Mouse (Mus musculus) limb, embryonic 12.5 days (tissue): ENCODE measurements around the gene Kif14. TPM values are rescaled to one million over a fixed set of nuclear protein-coding genes. Genes with fewer than 3 reads are reported as not detected.

Source experiments
- ATAC-seq: fragments of 200-750 bp; cut with Nextera tagmentation; 2 replicates; pipeline ENCODE4 v1.8.0; 2017; ENCODE audit warnings: low read depth, moderate TSS enrichment; ENCODE audit not compliant: insufficient number of reproducible peaks, insufficient read depth, low FRiP score, low TSS enrichment
- H3K27ac ChIP-seq: fragments of 300-500 bp; sonication (generic); 2 replicates; pipeline ENCODE4 v1.5.1; 2016; ENCODE audit warnings: mild to moderate bottlenecking, moderate library complexity
- H3K27me3 ChIP-seq: fragments of 300-500 bp; sonication (generic); 2 replicates; pipeline ENCODE4 v1.6.1; 2016; ENCODE audit warnings: mild to moderate bottlenecking, moderate library complexity
- H3K36me3 ChIP-seq: fragments of 300-500 bp; sonication (generic); 2 replicates; pipeline ENCODE4 v1.6.1; 2016; ENCODE audit warnings: mild to moderate bottlenecking, moderate library complexity
- H3K4me1 ChIP-seq: fragments of 300-500 bp; sonication (generic); replicated peaks from 2 replicates; pipeline ENCODE4 v1.6.1; 2016
- H3K4me2 ChIP-seq: fragments of 300-500 bp; sonication (generic); 2 replicates; pipeline ENCODE4 v1.6.1; 2016; ENCODE audit warnings: mild to moderate bottlenecking, moderate library complexity
- H3K4me3 ChIP-seq: fragments of 300-500 bp; sonication (generic); replicated peaks from 2 replicates; pipeline ENCODE4 v1.5.1; 2016; ENCODE audit warnings: mild to moderate bottlenecking
- H3K9ac ChIP-seq: fragments of 300-500 bp; sonication (generic); replicated peaks from 2 replicates; pipeline ENCODE4 v1.6.1; 2016; ENCODE audit warnings: mild to moderate bottlenecking, moderate library complexity
- H3K9me3 ChIP-seq: fragments of 300-500 bp; sonication (generic); 2 replicates; pipeline ENCODE4 v1.6.1; 2016; ENCODE audit warnings: mild to moderate bottlenecking, moderate library complexity
- WGBS: fragments of 180-500 bp; shearing (Covaris S2); methylation state at CpG from one replicate; pipeline ENCODE4 v1.1.7; 2016; 5-methylcytosine and 5-hydroxymethylcytosine counted together
- polyA plus RNA-seq: library from polyadenylated mRNA; unstranded; fragments of >200 nt; fragmentation: Nextera tagmentation; extraction: Ambion mirVana; gene quantifications from 2 replicates; pipeline ENCODE4 v1.2.1, GENCODE M21; 2016

Kif14 gene
- polyA plus RNA-seq, 1 experiment from 2014 or later, result 8.8 TPM

GRCm38 (mm10) chr1:136449541-136449940 is 16.6 kb upstream of the Kif14 start:
- H3K27me3 ChIP-seq, result no peaks in the 10 kb centered on the region
- H3K4me3 ChIP-seq, result no peak overlapping the region
- no peak overlapping the region for H3K9ac ChIP-seq
- no peaks in the 10 kb centered on the region for H3K36me3 ChIP-seq
- ATAC-seq, result no peak
- WGBS, result 91% methylated on average over 6 of the region's 6 CpGs
- H3K9me3 ChIP-seq, result no peaks in the 10 kb centered on the region
- no peak overlapping the region for H3K4me2 ChIP-seq
- H3K4me1 ChIP-seq, result no peaks in the 10 kb centered on the region
- no peak overlapping the region for H3K27ac ChIP-seq

DNA sequence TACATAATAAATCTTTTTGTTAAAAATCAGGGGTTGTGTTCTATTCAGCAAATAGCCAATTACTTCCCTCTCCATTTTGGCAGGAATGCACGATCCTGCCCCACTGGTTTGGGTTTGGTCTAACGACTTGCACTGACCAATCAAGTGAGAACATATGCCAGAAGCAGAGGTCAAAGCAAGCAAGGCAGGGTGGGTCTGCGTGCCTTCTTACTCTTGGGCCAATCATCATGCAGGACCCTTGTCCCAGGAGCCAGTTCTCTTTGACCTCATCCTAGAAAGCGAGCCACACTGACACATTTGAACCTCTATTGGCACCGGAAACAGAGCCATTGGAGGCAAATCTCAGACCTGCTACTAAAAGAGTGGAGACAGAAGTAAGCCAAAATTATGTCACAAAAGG is 15.9 kb upstream of the Kif14 start:
- WGBS, result 69% methylated on average over 5 of the region's 5 CpGs
- no peak overlapping the region for H3K27ac ChIP-seq
- H3K36me3 ChIP-seq, result no peaks in the 10 kb centered on the region
- H3K27me3 ChIP-seq, result no peaks in the 10 kb centered on the region
- no peak overlapping the region for H3K9ac ChIP-seq
- H3K4me3 ChIP-seq, result no peak overlapping the region
- H3K9me3 ChIP-seq, result no peaks in the 10 kb centered on the region
- no peak overlapping the region for H3K4me2 ChIP-seq
- ATAC-seq, result no peak
- no peaks in the 10 kb centered on the region for H3K4me1 ChIP-seq

GRCm38 (mm10) chr1:136452421-136452820 is 13.7 kb upstream of the Kif14 start:
- Histone ChIP-seq H3K4me3 (no peak overlapping the region), H3K4me2 (no peak overlapping the region), H3K27me3 (no peaks in the 10 kb centered on the region), H3K4me1 (peaks cover 4% of the 10 kb centered on the region; the same call in 1 of the 2 replicates), H3K36me3 (no peaks in the 10 kb centered on the region), H3K27ac (no peak overlapping the region), H3K9me3 (no peaks in the 10 kb centered on the region), H3K9ac (no peak overlapping the region)
- ATAC-seq, result no peak
- 73% methylated on average over 5 of the region's 5 CpGs for WGBS

DNA sequence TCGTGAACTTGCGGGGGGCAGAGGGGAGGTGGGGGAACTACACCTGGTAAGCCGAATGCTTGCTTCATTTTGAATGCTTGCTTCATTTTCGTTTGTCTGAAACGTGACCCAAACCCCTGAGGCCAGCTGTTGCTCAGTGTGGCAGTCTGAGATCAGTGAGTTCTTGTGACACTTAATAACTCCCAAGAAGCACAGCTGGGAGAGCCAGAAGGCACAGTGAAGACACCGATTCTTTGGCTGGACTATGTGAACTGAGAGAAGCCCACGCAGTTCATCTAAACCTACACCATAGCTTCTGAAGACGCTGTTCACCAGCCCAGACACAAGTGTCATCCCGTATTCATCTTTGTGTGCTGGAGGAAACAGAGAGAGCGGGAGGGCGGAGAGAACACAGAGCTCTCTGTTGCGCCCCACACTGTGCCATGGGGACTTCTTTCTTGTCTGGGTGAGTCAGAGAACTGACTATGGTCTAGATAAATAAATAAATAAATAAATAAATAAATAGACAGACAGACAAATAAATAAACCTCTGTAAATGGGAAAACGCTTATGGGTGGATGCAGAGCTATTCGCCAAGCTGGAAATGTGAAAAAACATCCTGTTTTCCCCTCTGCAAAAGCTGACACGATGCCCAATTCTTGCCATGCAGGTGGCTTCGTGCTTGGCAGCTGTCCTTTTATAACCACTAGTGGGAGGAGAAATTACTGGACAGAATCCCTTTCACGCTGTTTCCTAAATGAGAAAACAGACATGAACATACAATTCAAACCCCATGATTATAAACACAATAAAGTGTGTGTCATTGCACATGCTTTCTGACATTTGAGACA is 10.2 kb upstream of the Kif14 start:
- no peak overlapping the region for H3K27ac ChIP-seq
- H3K27me3 ChIP-seq, result no peaks in the 10 kb centered on the region
- 68% methylated on average over 17 of the region's 17 CpGs for WGBS
- H3K4me3 ChIP-seq, result no peak overlapping the region
- H3K9me3 ChIP-seq, result no peaks in the 10 kb centered on the region
- peaks cover 4% of the 10 kb centered on the region; the same call in 1 of the 2 replicates for H3K4me1 ChIP-seq
- no peak for ATAC-seq
- H3K36me3 ChIP-seq, result no peaks in the 10 kb centered on the region
- no peak overlapping the region for H3K4me2 ChIP-seq
- no peak overlapping the region for H3K9ac ChIP-seq

DNA sequence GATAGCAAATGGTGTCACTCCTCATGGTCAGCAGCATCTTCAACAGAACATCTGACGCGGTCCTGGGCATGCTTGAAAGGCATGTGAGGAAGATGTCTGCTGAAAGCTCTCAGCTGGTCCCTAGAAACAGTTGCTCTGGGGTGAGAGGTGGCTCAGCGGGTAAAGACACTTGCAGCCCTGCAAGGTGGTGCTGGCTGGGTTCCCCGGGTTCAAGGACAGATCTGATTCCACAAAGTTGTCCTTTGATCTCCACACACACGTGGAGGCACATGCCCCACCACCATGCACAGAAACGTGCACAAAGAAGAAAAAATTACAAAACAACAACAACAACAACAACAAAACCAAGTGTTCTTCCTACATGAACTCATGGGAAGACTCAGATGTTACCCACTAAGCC is 9.4 kb upstream of the Kif14 start:
- Histone ChIP-seq H3K27ac (no peak overlapping the region), H3K4me1 (peaks cover 4% of the 10 kb centered on the region; the same call in 1 of the 2 replicates), H3K36me3 (no peaks in the 10 kb centered on the region), H3K9ac (no peak overlapping the region), H3K4me3 (no peak overlapping the region), H3K4me2 (no peak overlapping the region), H3K27me3 (no peaks in the 10 kb centered on the region), H3K9me3 (no peaks in the 10 kb centered on the region)
- ATAC-seq, result no peak
- 81% methylated on average over 6 of the region's 6 CpGs for WGBS

- ATAC-seq, result no peak
- WGBS, result 67% methylated on average over 4 of the region's 4 CpGs
These were observed 8.7 kb upstream of the Kif14 start for GRCm38 (mm10) chr1:136457403-136457802.

DNA sequence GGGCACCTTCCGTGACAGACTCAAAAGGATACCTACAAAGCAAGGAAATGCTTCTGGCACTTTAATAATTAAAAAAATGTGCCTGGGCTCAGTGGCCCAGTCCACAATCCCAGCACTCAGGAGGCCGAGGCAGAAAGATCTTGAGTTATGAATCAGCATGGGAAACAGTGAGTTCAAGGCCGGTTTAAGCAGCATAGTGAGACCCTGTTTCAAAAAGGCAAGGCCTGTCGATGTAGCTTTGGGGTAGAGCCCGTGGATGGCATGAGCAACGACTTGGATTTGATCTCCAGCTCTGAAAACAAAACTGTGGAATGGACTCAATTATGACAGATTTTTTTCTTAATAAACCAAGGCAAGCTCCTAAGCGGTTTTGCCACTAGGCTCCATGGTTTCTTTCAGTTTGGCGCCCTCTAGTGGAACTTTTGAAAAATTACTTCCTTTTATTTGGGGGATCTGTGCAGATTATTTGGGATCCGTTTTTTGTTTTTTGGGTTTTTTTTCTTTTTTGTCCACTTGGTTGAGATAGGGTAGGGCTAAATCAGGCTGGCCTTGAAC is 7.4 kb upstream of the Kif14 start:
- Histone ChIP-seq H3K4me2 (no peak overlapping the region), H3K36me3 (no peaks in the 10 kb centered on the region), H3K4me1 (peaks cover 4% of the 10 kb centered on the region; the same call in 1 of the 2 replicates), H3K4me3 (no peak overlapping the region), H3K27ac (no peak overlapping the region), H3K9me3 (no peaks in the 10 kb centered on the region), H3K9ac (no peak overlapping the region), H3K27me3 (no peaks in the 10 kb centered on the region)
- 24% methylated on average over 9 of the region's 9 CpGs for WGBS
- no peak for ATAC-seq

More at GRCm38 (mm10) chr1:136457403-136457802, 8.7 kb upstream of the Kif14 start:
- peaks cover 4% of the 10 kb centered on the region; the same call in 1 of the 2 replicates for H3K4me1 ChIP-seq
- no peak overlapping the region for H3K27ac ChIP-seq
- H3K36me3 ChIP-seq, result no peaks in the 10 kb centered on the region
- no peak overlapping the region for H3K4me3 ChIP-seq
- H3K9ac ChIP-seq, result no peak overlapping the region
- no peaks in the 10 kb centered on the region for H3K27me3 ChIP-seq
- no peaks in the 10 kb centered on the region for H3K9me3 ChIP-seq
- H3K4me2 ChIP-seq, result no peak overlapping the region

GRCm38 (mm10) chr1:136462443-136462842 is 3.7 kb upstream of the Kif14 start:
- no peak for ATAC-seq
- no peaks in the 10 kb centered on the region for H3K27me3 ChIP-seq
- H3K4me2 ChIP-seq, result no peak overlapping the region
- no peak overlapping the region for H3K4me3 ChIP-seq
- H3K9me3 ChIP-seq, result no peaks in the 10 kb centered on the region
- WGBS, result 60% methylated on average over 10 of the region's 10 CpGs
- no peak overlapping the region for H3K27ac ChIP-seq
- H3K36me3 ChIP-seq, result no peaks in the 10 kb centered on the region
- H3K4me1 ChIP-seq, result peaks cover 12% of the 10 kb centered on the region
- no peak overlapping the region for H3K9ac ChIP-seq

- Histone ChIP-seq H3K4me2 (no peak overlapping the region), H3K4me3 (no peak overlapping the region), H3K9ac (no peak overlapping the region), H3K27ac (no peak overlapping the region), H3K9me3 (no peaks in the 10 kb centered on the region), H3K36me3 (peaks cover 21% of the 10 kb centered on the region), H3K4me1 (peaks cover 13% of the 10 kb centered on the region), H3K27me3 (no peaks in the 10 kb centered on the region)
- ATAC-seq, result no peak
These were observed 975 bp upstream of the Kif14 start for GRCm38 (mm10) chr1:136465168-136465567.

- no peak overlapping the region for H3K4me2 ChIP-seq
- no peak overlapping the region for H3K9ac ChIP-seq
- no peak overlapping the region for H3K4me3 ChIP-seq
- H3K4me1 ChIP-seq, result peaks cover 13% of the 10 kb centered on the region
- no peak overlapping the region for H3K27ac ChIP-seq
- no peaks in the 10 kb centered on the region for H3K9me3 ChIP-seq
- H3K36me3 ChIP-seq, result peaks cover 54% of the 10 kb centered on the region
- no peaks in the 10 kb centered on the region for H3K27me3 ChIP-seq
- 92% methylated on average over 4 of the region's 4 CpGs for WGBS
- ATAC-seq, result no peak
These were observed 3.3 kb downstream of the Kif14 start for GRCm38 (mm10) chr1:136469408-136469807.

- no peak for ATAC-seq
- no peaks in the 10 kb centered on the region for H3K9me3 ChIP-seq
- no peak overlapping the region for H3K4me3 ChIP-seq
- H3K27me3 ChIP-seq, result no peaks in the 10 kb centered on the region
- 0 out of 2 replicates have a peak overlapping the region, but pooled peaks have one; percentile 23 for H3K9ac ChIP-seq
- H3K4me2 ChIP-seq, result 0 out of 2 replicates have a peak overlapping the region, but pooled peaks have one; percentile 11
- H3K4me1 ChIP-seq, result peaks cover 13% of the 10 kb centered on the region
- no peak overlapping the region for H3K27ac ChIP-seq
- WGBS, result 17% methylated on average over 6 of the region's 6 CpGs
- H3K36me3 ChIP-seq, result peaks cover 59% of the 10 kb centered on the region
These were observed 4.3 kb downstream of the Kif14 start for GRCm38 (mm10) chr1:136470471-136470870.
